Mouse (Mus musculus) neural tube, embryonic 14.5 days (tissue): Measurements from ENCODE around the gene Ncln. TPM values are rescaled to one million over a fixed set of nuclear protein-coding genes. Genes with fewer than 3 reads are reported as not detected.

Experiments used
- ATAC-seq: fragments of 200-750 bp; cut with Nextera tagmentation; 2 replicates; pipeline ENCODE4 v1.8.0; 2017; ENCODE audit warnings: low read depth, mild to moderate bottlenecking, moderate TSS enrichment, moderate library complexity
- H3K27ac ChIP-seq: fragments of 300-500 bp; sonication (generic); 2 replicates; pipeline ENCODE4 v1.5.1; 2014; ENCODE audit warnings: low read depth, mild to moderate bottlenecking, control low read depth, low read length, moderate library complexity, mixed read lengths
- H3K27me3 ChIP-seq: fragments of 300-500 bp; sonication (generic); 2 replicates; pipeline ENCODE4 v1.6.1; 2014; ENCODE audit warnings: low read length; ENCODE audit not compliant: control insufficient read depth, insufficient read depth
- H3K36me3 ChIP-seq: fragments of 300-500 bp; sonication (generic); 2 replicates; pipeline ENCODE4 v1.6.1; 2014; ENCODE audit warnings: low read length, mixed read lengths; ENCODE audit not compliant: control insufficient read depth, insufficient read depth
- H3K4me1 ChIP-seq: fragments of 300-500 bp; sonication (generic); 2 replicates; pipeline ENCODE4 v1.6.1; 2014; ENCODE audit warnings: low read length; ENCODE audit not compliant: control insufficient read depth, insufficient read depth
- H3K4me2 ChIP-seq: fragments of 300-500 bp; sonication (generic); 2 replicates; pipeline ENCODE4 v1.6.1; 2014; ENCODE audit warnings: mild to moderate bottlenecking, low read depth, low read length, control low read depth
- H3K4me3 ChIP-seq: fragments of 300-500 bp; sonication (generic); 2 replicates; pipeline ENCODE4 v1.5.1; 2014; ENCODE audit warnings: low read depth, low read length, control low read depth, mixed read lengths
- H3K9ac ChIP-seq: fragments of 300-500 bp; sonication (generic); replicated peaks from 2 replicates; pipeline ENCODE4 v1.6.1; 2014; ENCODE audit warnings: low read depth, mild to moderate bottlenecking, control low read depth, low read length, mixed read lengths
- H3K9me3 ChIP-seq: fragments of 300-500 bp; sonication (generic); 2 replicates; pipeline ENCODE4 v1.6.1; 2016; ENCODE audit warnings: low read length; ENCODE audit not compliant: control insufficient read depth
- WGBS: fragments of 180-500 bp; shearing (Covaris S2); extraction: QIAGEN DNeasy Blood & Tissue Kit; methylation state at CpG from one replicate; pipeline ENCODE4 v1.1.7; 2014; 5-methylcytosine and 5-hydroxymethylcytosine counted together
- polyA plus RNA-seq: library from polyadenylated mRNA; unstranded; fragments of >200 nt; fragmentation: Nextera tagmentation; extraction: Ambion mirVana; gene quantifications from 2 replicates; pipeline ENCODE4 v1.2.1, GENCODE M21; 2014

Ncln gene
- polyA plus RNA-seq, 1 experiment from 2014 or later, result 62.7 TPM

DNA sequence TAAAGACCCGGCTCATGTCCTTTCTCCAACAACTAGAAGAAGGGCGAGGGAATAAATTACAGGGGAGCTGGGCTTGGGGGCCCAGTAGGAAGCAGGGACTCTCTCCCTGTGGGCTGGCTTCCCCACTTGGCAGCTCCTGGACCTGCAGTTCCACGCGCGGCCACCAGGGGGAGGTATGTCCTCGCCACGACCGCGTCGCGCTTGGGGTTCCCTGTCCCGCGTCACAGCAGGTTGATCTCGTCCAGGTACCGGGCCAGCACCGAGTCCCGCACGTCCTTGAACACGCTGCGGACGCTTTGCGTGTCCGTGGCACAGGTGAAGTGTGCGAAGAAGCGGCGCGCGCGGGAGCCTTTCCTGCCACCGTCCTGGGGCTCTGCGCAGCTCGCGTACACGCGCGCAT, 6.5 kb upstream of the Ncln start:
- peak; percentile 45 for ATAC-seq
- no peaks in the 10 kb centered on the region for H3K36me3 ChIP-seq
- 7% methylated on average over 35 of the region's 36 CpGs for WGBS

DNA sequence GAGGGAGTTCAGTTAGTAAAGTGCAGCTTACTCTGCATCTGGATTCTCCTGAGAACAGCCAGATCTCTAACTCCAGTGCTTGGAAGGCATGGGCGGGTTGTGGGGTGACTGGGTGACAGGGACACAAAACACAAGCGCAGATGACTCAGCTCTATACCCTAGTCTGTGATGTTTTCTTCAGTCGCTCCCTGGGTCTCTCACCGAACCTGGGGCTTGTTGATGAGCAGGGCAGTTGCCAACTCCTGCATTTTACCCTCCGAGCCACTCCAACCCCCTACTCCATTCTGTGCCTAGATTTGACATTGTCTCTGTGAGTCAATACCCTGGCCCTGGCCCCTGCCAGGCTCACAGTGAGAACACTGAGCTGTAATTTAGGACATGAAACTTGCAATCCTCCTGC, 5.7 kb upstream of the Ncln start:
- no peak overlapping the region for H3K27ac ChIP-seq
- H3K27me3 ChIP-seq, result no peaks in the 10 kb centered on the region
- ATAC-seq, result no peak
- no peak overlapping the region for H3K4me3 ChIP-seq
- no peaks in the 10 kb centered on the region for H3K9me3 ChIP-seq
- H3K4me2 ChIP-seq, result no peak overlapping the region
- WGBS, result 89% methylated on average over 5 of the region's 5 CpGs
- H3K9ac ChIP-seq, result no peak overlapping the region
- H3K36me3 ChIP-seq, result no peaks in the 10 kb centered on the region
- peaks cover 6% of the 10 kb centered on the region; the same call in 1 of the 2 replicates for H3K4me1 ChIP-seq

More for the DNA sequence above, 6.5 kb upstream of the Ncln start:
- no peaks in the 10 kb centered on the region for H3K4me1 ChIP-seq
- peak overlapping the region; percentile 31 for H3K4me3 ChIP-seq
- H3K9ac ChIP-seq, result peak overlapping the region; percentile 37; the same call in 1 of the 2 replicates
- H3K4me2 ChIP-seq, result peak overlapping the region; percentile 53
- H3K27ac ChIP-seq, result no peak overlapping the region
- H3K9me3 ChIP-seq, result no peaks in the 10 kb centered on the region
- H3K27me3 ChIP-seq, result no peaks in the 10 kb centered on the region

DNA sequence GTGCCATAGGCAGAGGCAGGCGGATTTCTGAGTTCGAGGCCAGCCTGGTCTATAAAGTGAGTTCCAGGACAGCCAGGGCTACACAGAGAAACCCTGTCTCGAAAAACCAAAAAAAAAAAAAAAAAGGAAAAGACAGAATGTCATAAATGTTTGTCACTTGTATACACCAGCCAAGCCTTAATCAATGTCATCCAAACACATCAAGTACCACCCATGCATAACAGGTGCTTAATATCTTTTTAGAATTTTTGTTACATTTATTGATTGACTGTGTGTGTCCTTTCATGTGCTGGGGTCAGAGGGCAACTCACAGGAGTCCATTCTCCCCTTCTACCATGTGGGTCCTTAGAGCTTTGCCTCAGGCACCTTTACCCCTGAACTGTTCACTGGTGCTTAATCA, 3.8 kb upstream of the Ncln start, which contains the start of gene S1pr4:
Gene S1pr4, minus strand, starts transcription at position 101 of the 400 bp plus-strand sequence.
- H3K36me3 ChIP-seq, result no peaks in the 10 kb centered on the region
- peaks cover 13% of the 10 kb centered on the region for H3K4me1 ChIP-seq
- no peak within 1 kb of the TSS for H3K4me3 ChIP-seq
- 84% methylated on average over 3 of the region's 3 CpGs for WGBS
- no peak within 1 kb of the TSS for H3K9ac ChIP-seq
- H3K9me3 ChIP-seq, result no peaks in the 10 kb centered on the region
- ATAC-seq, result no peak
- H3K27ac ChIP-seq, result no peak within 1 kb of the TSS
- no peaks in the 10 kb centered on the region for H3K27me3 ChIP-seq
- H3K4me2 ChIP-seq, result no peak within 1 kb of the TSS

- H3K4me3 ChIP-seq, result no peak overlapping the region
- no peak for ATAC-seq
- H3K4me2 ChIP-seq, result no peak overlapping the region
- peaks cover 19% of the 10 kb centered on the region for H3K4me1 ChIP-seq
- H3K27me3 ChIP-seq, result no peaks in the 10 kb centered on the region
- WGBS, result 75% methylated on average over 23 of the region's 23 CpGs
- H3K27ac ChIP-seq, result no peak overlapping the region
- no peaks in the 10 kb centered on the region for H3K36me3 ChIP-seq
- no peaks in the 10 kb centered on the region for H3K9me3 ChIP-seq
- no peak overlapping the region for H3K9ac ChIP-seq
These were observed 3.2 kb upstream of the Ncln start for GRCm38 (mm10) chr10:81499250-81499901.

DNA sequence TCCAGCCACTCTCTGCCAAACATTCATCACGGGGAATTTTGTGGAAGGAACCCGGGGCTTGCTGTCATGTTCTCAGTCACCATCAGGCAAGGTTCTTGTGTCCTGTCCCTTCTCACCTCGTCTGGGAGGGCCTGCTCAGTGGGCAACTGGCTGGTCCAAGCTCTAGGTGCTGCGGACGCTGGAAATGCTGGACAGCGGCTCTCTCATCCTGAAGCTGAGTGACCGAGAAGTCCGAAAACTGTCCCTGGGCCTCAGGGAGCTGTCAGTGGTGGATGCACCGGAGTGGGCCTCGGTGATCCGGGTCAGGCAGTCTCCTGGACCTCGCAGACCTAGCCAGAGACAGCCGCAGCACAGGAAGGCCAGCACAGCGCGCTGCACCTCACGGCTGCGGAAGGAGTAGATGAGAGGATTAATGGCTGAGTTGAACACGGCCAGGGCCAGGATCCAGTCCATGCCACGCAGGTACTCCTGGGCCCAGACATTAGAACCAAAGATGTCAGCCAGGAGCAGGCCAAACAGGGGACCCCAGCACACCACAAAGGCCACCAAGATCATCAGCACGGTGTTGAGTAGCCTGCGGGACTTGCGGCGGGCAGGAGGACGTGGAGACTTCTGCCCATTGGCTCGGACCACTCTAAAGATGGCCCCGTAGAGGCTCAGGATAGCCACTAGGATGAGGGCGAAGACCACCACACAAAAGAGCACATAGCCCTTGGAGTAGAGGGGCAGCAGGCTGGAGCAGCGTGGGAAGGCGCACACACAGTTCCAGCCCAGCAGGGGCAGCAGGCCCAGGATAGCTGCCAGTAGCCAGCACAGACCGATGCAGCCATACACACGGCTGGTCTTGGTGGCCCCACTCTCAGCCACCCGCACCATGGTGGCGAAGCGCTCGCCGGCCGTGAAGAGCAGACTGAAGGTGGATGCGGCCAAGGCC, 2.4 kb upstream of the Ncln start:
- H3K9me3 ChIP-seq, result no peaks in the 10 kb centered on the region
- no peak overlapping the region for H3K4me2 ChIP-seq
- 90% methylated on average over 38 of the region's 38 CpGs for WGBS
- no peaks in the 10 kb centered on the region for H3K27me3 ChIP-seq
- peaks cover 19% of the 10 kb centered on the region for H3K4me1 ChIP-seq
- H3K27ac ChIP-seq, result no peak overlapping the region
- no peak for ATAC-seq
- H3K9ac ChIP-seq, result no peak overlapping the region
- no peak overlapping the region for H3K4me3 ChIP-seq
- no peaks in the 10 kb centered on the region for H3K36me3 ChIP-seq

DNA sequence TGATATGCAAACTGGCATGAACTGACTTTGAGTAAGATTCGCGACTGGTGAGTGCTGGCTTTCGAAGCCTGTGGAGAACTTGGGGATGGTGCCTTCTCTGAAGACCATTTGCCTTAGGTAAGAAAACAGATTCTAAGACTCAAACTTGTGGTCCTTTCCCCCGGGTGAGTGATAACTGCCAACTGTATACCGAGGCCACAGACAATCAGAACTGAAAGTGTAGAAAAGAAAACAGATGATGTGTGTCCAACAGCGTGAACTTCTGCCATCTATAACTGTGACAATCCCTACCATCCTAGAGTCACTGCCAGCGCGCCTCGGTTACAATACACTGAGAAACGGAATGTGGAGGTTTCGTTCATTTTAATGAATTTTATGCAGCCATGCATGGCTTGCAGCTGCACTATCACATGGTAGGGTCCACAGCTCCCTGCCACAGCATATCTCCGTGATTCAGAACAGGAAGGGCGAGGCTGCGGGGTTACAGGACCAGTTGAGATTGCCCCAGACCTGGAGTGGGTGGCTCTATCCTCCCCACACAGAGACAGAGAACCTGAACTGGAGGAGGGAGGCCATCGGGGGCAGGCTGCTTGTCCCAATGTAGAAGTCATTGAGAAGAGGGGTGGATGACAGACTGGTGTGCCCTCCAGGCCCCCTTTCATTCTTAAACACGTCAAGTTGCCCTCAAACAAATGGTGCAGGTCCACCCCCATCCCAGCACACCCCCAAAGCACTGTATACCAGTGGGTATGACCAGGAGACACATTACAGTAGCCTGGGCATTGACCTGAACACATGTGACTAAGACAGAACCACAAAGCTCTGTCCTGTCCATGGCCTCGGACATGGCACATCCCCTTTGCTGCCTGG, 1.4 kb upstream of the Ncln start:
- Histone ChIP-seq H3K4me2 (peak overlapping the region; percentile 55), H3K36me3 (0 out of 2 replicates have a peak, but pooled peaks cover 5% of the 10 kb centered on the region), H3K4me1 (peaks cover 19% of the 10 kb centered on the region), H3K9me3 (no peaks in the 10 kb centered on the region), H3K9ac (no peak overlapping the region), H3K27me3 (no peaks in the 10 kb centered on the region), H3K27ac (no peak overlapping the region), H3K4me3 (peak overlapping the region; percentile 72; the same call in 1 of the 2 replicates)
- WGBS, result 87% methylated on average over 17 of the region's 17 CpGs
- ATAC-seq, result no peak

DNA sequence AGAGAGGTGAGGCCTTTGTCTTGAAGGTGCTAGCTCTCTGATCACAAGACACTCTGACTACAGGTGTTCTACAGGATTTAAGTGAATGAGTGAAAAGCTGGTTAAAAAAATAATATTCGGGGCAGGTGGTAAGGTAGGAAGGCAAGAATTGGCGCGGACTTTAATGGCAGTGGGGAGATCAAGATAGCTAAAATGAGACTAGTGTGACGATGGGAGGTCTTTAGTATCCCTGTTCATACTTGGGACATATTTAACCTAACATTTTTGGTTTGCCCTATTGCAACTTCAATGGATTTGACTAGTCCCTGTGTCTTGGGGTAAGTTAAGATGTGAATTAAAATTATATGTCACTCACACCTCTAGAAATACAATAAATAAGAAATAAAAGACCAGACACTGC, 777 bp upstream of the Ncln start:
- Histone ChIP-seq H3K4me2 (peak overlapping the region; percentile 55), H3K36me3 (0 out of 2 replicates have a peak, but pooled peaks cover 9% of the 10 kb centered on the region), H3K4me3 (peak overlapping the region; percentile 72), H3K4me1 (peaks cover 19% of the 10 kb centered on the region), H3K27ac (peak overlapping the region; percentile 60; the same call in 1 of the 2 replicates), H3K9me3 (no peaks in the 10 kb centered on the region), H3K27me3 (no peaks in the 10 kb centered on the region), H3K9ac (peak overlapping the region; percentile 76)
- WGBS, result 28% methylated on average over 4 of the region's 4 CpGs
- no peak for ATAC-seq

GRCm38 (mm10) chr10:81495616-81496263, 452 bp downstream of the Ncln start:
- H3K9me3 ChIP-seq, result no peaks in the 10 kb centered on the region
- 2% methylated on average over 41 of the region's 41 CpGs for WGBS
- peak; percentile 41 for ATAC-seq

More at GRCm38 (mm10) chr10:81495616-81496263, 452 bp downstream of the Ncln start:
- peak overlapping the region; percentile 92 for H3K4me2 ChIP-seq
- H3K4me1 ChIP-seq, result peaks cover 19% of the 10 kb centered on the region
- peak overlapping the region; percentile 76 for H3K9ac ChIP-seq
- H3K4me3 ChIP-seq, result peak overlapping the region; percentile 72
- peaks cover 15% of the 10 kb centered on the region for H3K36me3 ChIP-seq
- H3K27ac ChIP-seq, result peak overlapping the region; percentile 29; the same call in 1 of the 2 replicates
- H3K27me3 ChIP-seq, result no peaks in the 10 kb centered on the region
